Mouse (Mus musculus) spleen, adult 2 months (tissue): ENCODE measurements around the gene Trim3.

ENCODE experiments used
- CTCF ChIP-seq: fragments of 200-500 bp; IDR thresholded peaks from 2 replicates; pipeline ENCODE4 v1.5.1; 2011; ENCODE audit warnings: mild to moderate bottlenecking, inconsistent platforms; ENCODE audit not compliant: insufficient read depth, insufficient read length, insufficient replicate concordance; ENCODE audit errors: extremely low read depth
- POLR2A ChIP-seq: fragments of 200-500 bp; IDR thresholded peaks from 2 replicates; pipeline ENCODE4 v1.6.1; 2011; ENCODE audit warnings: low read depth, low read length, inconsistent platforms

- no peak for TF ChIP-seq CTCF
- no peak for TF ChIP-seq POLR2A
Measured at GRCm38 (mm10) chr7:105569512-105570496, 63.6 kb downstream of the Trim3 start.
